Mouse (Mus musculus): ENCODE results near the gene Gm3285. TPM values are rescaled to one million over a fixed set of nuclear protein-coding genes. Genes with fewer than 3 reads are reported as not detected.

The Gm3285 gene
- polyA plus RNA-seq (2012), result not detected in 2 replicates

DNA sequence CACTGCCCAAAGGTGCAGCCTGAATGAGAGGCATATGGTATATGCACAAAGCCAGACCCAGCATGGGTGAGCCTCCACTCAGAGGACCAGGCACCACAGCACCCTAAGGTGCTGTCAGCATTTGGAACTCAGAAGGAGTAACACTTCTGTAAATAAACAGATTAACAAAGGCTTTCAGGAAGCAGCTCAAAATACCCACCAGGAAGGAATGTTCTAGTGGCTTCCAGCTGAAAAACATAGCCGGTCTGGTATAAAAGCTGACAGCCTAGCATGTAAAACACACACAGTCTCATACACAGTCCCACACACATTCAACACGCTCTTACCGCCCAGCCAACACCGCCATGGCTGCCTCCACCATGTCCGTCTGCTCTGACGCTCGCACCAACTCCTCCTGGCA lies at the start of gene Gm3285:
Gm3285 (plus strand) TSS at position 301 of the 400 bp plus-strand sequence.

DNA sequence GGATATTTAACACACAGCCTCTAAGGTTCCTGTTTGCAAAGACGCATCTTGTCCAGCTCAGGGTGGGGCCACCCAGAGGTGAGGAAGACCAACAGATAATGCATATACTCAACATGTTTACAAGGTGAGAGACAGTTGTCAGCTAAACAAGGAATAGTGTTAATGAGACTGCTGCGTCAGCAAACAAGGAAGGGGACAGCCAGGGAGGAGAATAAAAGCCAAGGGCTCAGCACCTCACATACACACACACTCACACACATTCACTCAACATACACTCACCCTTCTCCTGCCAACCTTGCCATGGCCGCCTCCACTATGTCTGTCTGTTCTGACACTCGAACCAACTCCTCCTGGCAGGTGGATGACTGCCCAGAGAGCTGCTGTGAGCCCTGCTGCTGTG lies 47.4 kb upstream of the Gm3285 start, which contains the start of gene Gm2696:
Gm2696 (plus strand) TSS at position 301 of the 400 bp plus-strand sequence.

DNA sequence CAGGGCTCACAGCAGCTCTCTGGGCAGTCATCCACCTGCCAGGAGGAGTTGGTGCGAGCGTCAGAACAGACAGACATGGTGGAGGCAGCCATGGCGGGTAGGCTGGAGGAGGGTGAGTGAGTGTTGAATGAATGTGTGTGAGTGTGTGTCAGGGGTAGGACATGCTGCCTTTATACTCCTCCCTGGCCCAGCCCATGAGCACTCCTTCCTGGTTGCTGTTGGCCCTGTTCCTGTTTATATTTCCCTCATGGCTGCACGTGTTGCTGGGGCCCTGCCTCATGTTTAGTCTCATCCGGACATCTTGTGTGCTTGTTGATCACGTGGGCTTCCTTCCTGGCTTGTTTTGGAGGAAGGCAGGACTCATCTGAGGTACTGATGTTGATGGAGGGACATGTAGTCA lies 34.8 kb upstream of the Gm3285 start, which contains the start of gene Krtap10-4:
Krtap10-4 (minus strand) TSS at position 145 of the 400 bp plus-strand sequence.

DNA sequence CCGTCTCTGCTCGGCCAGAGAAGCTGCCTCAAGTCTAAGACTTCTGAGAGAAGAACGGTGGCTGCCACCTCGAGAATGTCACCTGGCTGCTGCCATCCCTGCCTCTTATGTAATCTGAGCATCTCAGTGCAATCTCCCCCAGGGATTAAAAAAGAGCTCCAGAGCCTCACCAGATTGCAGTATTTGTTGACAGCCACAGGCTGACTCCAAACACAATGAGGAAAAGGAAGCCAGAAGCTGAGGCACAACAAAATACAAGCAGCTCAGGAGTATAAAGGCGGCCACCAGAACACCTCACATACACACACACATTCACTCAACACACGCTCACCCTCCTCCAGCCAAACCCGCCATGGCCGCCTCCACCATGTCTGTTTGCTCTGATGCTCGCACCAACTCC lies 26.1 kb upstream of the Gm3285 start, which contains the start of gene Krtap10-10:
Krtap10-10 (plus strand) TSS at position 301 of the 400 bp plus-strand sequence.

DNA sequence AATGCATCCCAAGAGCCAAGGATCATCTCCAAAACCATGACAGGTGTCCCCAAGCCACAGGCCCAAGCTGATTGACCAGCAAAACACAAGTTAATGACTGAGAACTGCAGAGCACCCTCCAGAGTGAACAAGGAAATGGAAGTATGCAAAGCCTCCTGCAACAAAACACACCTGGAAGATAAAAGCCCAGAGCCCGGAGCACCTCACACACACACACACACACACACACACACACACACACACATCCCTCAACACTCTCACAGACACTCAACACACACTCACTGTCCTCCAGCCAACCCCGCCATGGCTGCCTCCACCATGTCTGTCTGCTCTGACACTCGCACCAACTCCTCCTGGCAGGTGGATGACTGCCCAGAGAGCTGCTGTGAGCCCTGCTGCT lies 15.3 kb upstream of the Gm3285 start, which contains the start of gene Gm36176:
Gm36176 (plus strand) TSS at position 301 of the 400 bp plus-strand sequence.

DNA sequence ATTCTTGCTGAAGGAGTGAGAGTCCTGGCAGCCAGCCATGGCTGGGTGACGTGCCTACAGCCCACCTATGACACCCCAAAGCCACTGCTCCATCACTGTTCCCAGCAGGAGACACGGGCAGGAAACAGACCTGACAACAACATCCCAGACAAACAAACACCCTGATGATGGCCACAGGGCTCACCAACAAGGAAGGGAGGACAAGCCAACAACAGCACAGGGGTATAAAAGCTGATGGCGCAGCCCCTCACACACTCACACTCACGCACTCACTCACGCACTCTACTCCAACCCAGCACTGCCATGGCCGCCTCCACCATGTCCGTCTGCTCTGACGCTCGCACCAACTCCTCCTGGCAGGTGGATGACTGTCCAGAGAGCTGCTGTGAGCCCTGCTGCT lies 9.2 kb upstream of the Gm3285 start, which contains the start of gene Gm10318:
Gm10318 (plus strand) TSS at position 301 of the 400 bp plus-strand sequence.

DNA sequence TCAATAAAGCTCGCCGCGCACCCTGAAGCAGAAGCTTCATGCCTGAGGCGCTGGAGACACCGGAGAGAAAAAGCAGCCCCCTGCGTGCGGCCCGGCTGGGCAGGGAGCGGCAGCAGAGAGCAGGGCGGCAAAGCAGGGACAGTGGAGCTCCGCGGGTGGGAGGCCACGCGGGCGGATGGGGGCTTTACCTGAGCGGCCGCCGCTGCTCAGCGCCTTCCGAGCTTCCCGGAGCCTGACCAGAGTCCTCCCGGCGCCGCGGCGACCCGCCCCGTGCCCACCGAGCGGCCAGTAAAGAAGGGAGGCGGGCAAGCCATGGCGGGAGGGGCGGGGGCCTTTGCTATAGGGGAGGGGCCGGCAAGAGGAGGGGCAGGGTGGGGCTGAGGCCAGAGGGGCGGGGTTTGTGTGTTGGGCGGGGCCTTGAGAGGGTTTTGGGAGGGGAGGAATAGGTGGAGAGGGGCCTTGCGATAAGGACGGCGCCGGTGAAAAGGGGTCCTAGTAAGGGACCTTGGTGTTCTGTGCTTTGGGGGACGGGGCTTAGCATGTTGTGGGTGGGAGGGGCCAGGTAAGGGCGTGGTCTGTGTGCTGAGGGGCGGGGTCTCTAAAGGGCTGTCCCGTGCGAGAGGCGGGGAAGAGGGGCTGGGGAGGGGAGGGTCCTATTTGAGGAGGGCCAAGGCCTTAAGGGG lies 40.6 kb downstream of the Gm3285 start, which contains the start of gene Lrrc3:
Lrrc3 (minus strand) TSS at position 326 of the 683 bp plus-strand sequence.

Other genes with a start within 250 kb of the Gm3285 start
- 43.2 and 45.3 TPM in 2 replicates for gene Ube2g2, start 239.7 kb upstream of the Gm3285 start, polyA plus RNA-seq (2012)
- 0.16 and 0.70 TPM in 2 replicates for gene Tspear, start 175.4 kb upstream of the Gm3285 start, polyA plus RNA-seq (2012)
- not detected in 2 replicates for gene Gm19402, start 171.2 kb upstream of the Gm3285 start, polyA plus RNA-seq (2012)
- 0.09 TPM in 1 of 2 replicates, not detected in the other for gene Gm9508, start 164.7 kb upstream of the Gm3285 start, polyA plus RNA-seq (2012)
- gene Gm10272, start 155.3 kb upstream of the Gm3285 start, polyA plus RNA-seq (2012), result not detected in 2 replicates
- gene Gm10024, start 150.5 kb upstream of the Gm3285 start, polyA plus RNA-seq (2012), result not detected in 2 replicates
- not detected in 2 replicates for gene Gm10142, start 146.2 kb upstream of the Gm3285 start, polyA plus RNA-seq (2012)
- gene Krtap12-1, start 141.4 kb upstream of the Gm3285 start, polyA plus RNA-seq (2012), result not detected in 2 replicates
- not detected in 2 replicates for gene Gm10100, start 135.5 kb upstream of the Gm3285 start, polyA plus RNA-seq (2012)
- not detected in 2 replicates for gene Gm18596, start 119.3 kb upstream of the Gm3285 start, polyA plus RNA-seq (2012)
- not detected in 2 replicates for gene Gm9736, start 110.6 kb upstream of the Gm3285 start, polyA plus RNA-seq (2012)
- not detected in 2 replicates for gene Gm3233, start 102.3 kb upstream of the Gm3285 start, polyA plus RNA-seq (2012)
- gene Gm3238, start 90.7 kb upstream of the Gm3285 start, polyA plus RNA-seq (2012), result not detected in 2 replicates
- gene Gm7138, start 85.0 kb upstream of the Gm3285 start, polyA plus RNA-seq (2012), result not detected in 2 replicates
- gene Gm3250, start 79.4 kb upstream of the Gm3285 start, polyA plus RNA-seq (2012), result not detected in 2 replicates
- gene Gm7137, start 73.8 kb upstream of the Gm3285 start, polyA plus RNA-seq (2012), result not detected in 2 replicates
- not detected in 2 replicates for gene Gm9639, start 66.9 kb upstream of the Gm3285 start, polyA plus RNA-seq (2012)
- not detected in 2 replicates for gene Gm19668, start 62.8 kb upstream of the Gm3285 start, polyA plus RNA-seq (2012)
- gene Gm9507, start 50.1 kb upstream of the Gm3285 start, polyA plus RNA-seq (2012), result not detected in 2 replicates
- not detected in 2 replicates for gene Gm2696, start 47.3 kb upstream of the Gm3285 start, polyA plus RNA-seq (2012)
- gene Krtap10-4, start 34.9 kb upstream of the Gm3285 start, polyA plus RNA-seq (2012), result not detected in 2 replicates
- gene Krtap10-10, start 26.0 kb upstream of the Gm3285 start, polyA plus RNA-seq (2012), result not detected in 2 replicates
- not detected in 2 replicates for gene Gm36176, start 15.2 kb upstream of the Gm3285 start, polyA plus RNA-seq (2012)
- gene Gm10318, start 9.1 kb upstream of the Gm3285 start, polyA plus RNA-seq (2012), result 0.12 TPM in 1 of 2 replicates, not detected in the other
- 0.07 and 0.10 TPM in 2 replicates for gene Lrrc3, start 40.6 kb downstream of the Gm3285 start, polyA plus RNA-seq (2012)
- gene Trpm2, start 108.6 kb downstream of the Gm3285 start, polyA plus RNA-seq (2012), result 1.8 and 3.2 TPM in 2 replicates
- 31.2 and 32.5 TPM in 2 replicates for gene 1810043G02Rik, start 116.5 kb downstream of the Gm3285 start, polyA plus RNA-seq (2012)
- gene Pfkl, start 148.1 kb downstream of the Gm3285 start, polyA plus RNA-seq (2012), result 92.4 and 96.4 TPM in 2 replicates
- gene Dnmt3l, start 180.0 kb downstream of the Gm3285 start, polyA plus RNA-seq (2012), result 0.25 and 0.51 TPM in 2 replicates
- gene Aire, start 181.6 kb downstream of the Gm3285 start, polyA plus RNA-seq (2012), result 0.47 and 0.55 TPM in 2 replicates
- gene Icosl, start 207.3 kb downstream of the Gm3285 start, polyA plus RNA-seq (2012), result 4.8 and 8.0 TPM in 2 replicates

Data from megakaryocyte-erythroid progenitor cell, adult 5 weeks (primary cell).